Mouse (Mus musculus): ENCODE measurements at regions not wholly inside any gene's neighbourhood (a gene's known extent, or its start where the extent isn't known, plus 50 kb on each side); places are given as distances from the start of the nearest gene placed in this dataset.

GRCm38 (mm10) chr14:103939867-103940266 lies 95.7 kb upstream of the Ednrb start:
- no peak for TF ChIP-seq CTCF (IDR thresholded peaks at IDR 0.05; ENCODE audit: control insufficient read depth, insufficient read depth, low read length)
- no peak for TF ChIP-seq POLR2A (IDR thresholded peaks at IDR 0.05; ENCODE audit: borderline replicate concordance, control insufficient read depth, low read depth, low read length)

Data from bone marrow, adult 2 months (tissue).